13 mouse cellular contexts compared by ENCODE assay signal in the genomic region with DNA sequence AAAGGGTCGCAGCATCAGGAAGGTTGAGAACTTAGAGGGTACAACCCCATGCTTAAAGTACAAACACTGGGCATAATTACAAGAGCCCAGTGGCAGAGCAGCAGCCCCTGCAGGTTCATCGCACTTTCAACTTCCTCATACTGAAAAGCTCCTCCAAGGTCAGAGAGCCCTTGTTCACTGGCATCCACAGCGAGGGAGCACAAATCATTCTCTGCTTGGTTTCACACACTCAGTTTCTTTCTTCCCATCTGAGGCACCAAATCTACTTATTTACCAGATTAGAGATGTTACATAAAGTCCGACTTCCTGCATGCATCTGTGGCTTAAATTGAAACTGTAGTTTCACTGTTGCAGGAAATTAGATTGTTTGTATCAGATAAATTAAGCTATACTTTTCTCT. TPM values are rescaled to one million over a fixed set of nuclear protein-coding genes. Genes with fewer than 3 reads are reported as not detected.
DNase-seq lines count a peak whose midpoint lies in the region; ATAC-seq and TF ChIP-seq lines count a peak whose summit lies in the region.
"Had no signal": no experiment of that assay in that cellular context is flagged by ENCODE, and none has a peak within 500 bp of the region (broad histone marks: within the 10 kb centered on the region; RNA-seq: fewer than 3 reads in every experiment).

No protein-coding gene starts in this region.

- H3K9ac ChIP-seq in stomach, embryonic 16.5 days (ENCODE audit: low read length) = no peak overlapping the region
- H3K9ac ChIP-seq in stomach, postnatal 0 days (ENCODE audit: low read length) = no peak overlapping the region
- H3K9ac ChIP-seq: embryonic facial prominence, embryonic 13.5 days had no signal

- no peak overlapping the region for H3K4me2 ChIP-seq in stomach, embryonic 16.5 days (ENCODE audit: low read depth, low read length)
- no peak overlapping the region for H3K4me2 ChIP-seq in stomach, postnatal 0 days (replicated peaks; ENCODE audit: low read depth)
- H3K4me2 ChIP-seq: embryonic facial prominence, embryonic 13.5 days had no signal

- no peak for TF ChIP-seq CTCF in stomach, postnatal 0 days (IDR thresholded peaks at IDR 0.05; ENCODE audit: low read depth)
- no peak for TF ChIP-seq CTCF in olfactory bulb, adult 2 months (IDR thresholded peaks at IDR 0.05; ENCODE audit: insufficient read depth, low read depth, low read length)

- H3K27me3 ChIP-seq in stomach, embryonic 16.5 days (ENCODE audit: control insufficient read depth, insufficient read depth, low read length) = no peaks in the 10 kb centered on the region
- H3K27me3 ChIP-seq in stomach, postnatal 0 days (ENCODE audit: control insufficient read depth, insufficient read depth, low read length) = no peaks in the 10 kb centered on the region
- H3K27me3 ChIP-seq in midbrain, embryonic 10.5 days (ENCODE audit: low read depth, poor library complexity, severe bottlenecking) = no peaks in the 10 kb centered on the region
- H3K27me3 ChIP-seq: embryonic facial prominence, embryonic 13.5 days had no signal

- no peak for TF ChIP-seq POLR2A in olfactory bulb, adult 2 months (IDR thresholded peaks at IDR 0.05; ENCODE audit: insufficient read depth, low read depth, low read length)

- no peak overlapping the region for H3K4me3 ChIP-seq in stomach, embryonic 16.5 days (replicated peaks; ENCODE audit: low read length)
- no peak overlapping the region for H3K4me3 ChIP-seq in stomach, postnatal 0 days (ENCODE audit: low read depth, low read length)
- H3K4me3 ChIP-seq in olfactory bulb, adult 2 months (ENCODE audit: insufficient read depth, low read depth, low read length) = no peak overlapping the region
- no peak overlapping the region for H3K4me3 ChIP-seq in midbrain, embryonic 10.5 days
- H3K4me3 ChIP-seq: embryonic facial prominence, embryonic 13.5 days had no signal

- no peak for ATAC-seq in stomach, embryonic 16.5 days (ENCODE audit: insufficient read depth, low FRiP score)
- no peak for ATAC-seq in stomach, postnatal 0 days (ENCODE audit: low FRiP score, low TSS enrichment)

- peaks cover 13% of the 10 kb centered on the region; the same call in 1 of the 2 replicates for H3K4me1 ChIP-seq in stomach, embryonic 16.5 days (ENCODE audit: control insufficient read depth, insufficient read depth, low read length)
- no peaks in the 10 kb centered on the region; the same call in 1 of the 2 replicates for H3K4me1 ChIP-seq in stomach, postnatal 0 days (replicated peaks; ENCODE audit: control insufficient read depth, insufficient read depth)
- peaks cover 12% of the 10 kb centered on the region for H3K4me1 ChIP-seq in olfactory bulb, adult 2 months (ENCODE audit: control insufficient read depth, insufficient read depth, low read length)
- H3K4me1 ChIP-seq in midbrain, embryonic 10.5 days = no peaks in the 10 kb centered on the region

- WGBS in stomach, embryonic 16.5 days = 75% methylated on average over 4 of the region's 4 CpGs
- WGBS in stomach, postnatal 0 days = 64% methylated on average over 4 of the region's 4 CpGs
- 36% methylated on average over 4 of the region's 4 CpGs for WGBS in olfactory bulb, adult 2 months
- 88% methylated on average over 4 of the region's 4 CpGs for WGBS in midbrain, embryonic 10.5 days

- TF ChIP-seq EP300 in stomach, postnatal 0 days (optimal IDR thresholded peaks at IDR 0.05) = no peak

- H3K9me3 ChIP-seq in stomach, embryonic 16.5 days (replicated peaks; ENCODE audit: control insufficient read depth, low read length) = no peaks in the 10 kb centered on the region
- no peaks in the 10 kb centered on the region for H3K9me3 ChIP-seq in stomach, postnatal 0 days (ENCODE audit: control insufficient read depth, low read length)
- no peaks in the 10 kb centered on the region for H3K9me3 ChIP-seq in midbrain, embryonic 10.5 days (replicated peaks)
- H3K9me3 ChIP-seq: embryonic facial prominence, embryonic 13.5 days had no signal

- peak; percentile 42 for DNase-seq in adrenal gland, postnatal 14 days
- DNase-seq in adrenal gland, adult 2 months = no peak
- no peak for DNase-seq in stomach, postnatal 0 days (ENCODE audit: low spot score)
- DNase-seq in induced T-regulatory cell, adult 2 months (ENCODE audit: low read depth) = peak; percentile 58
- no peak for DNase-seq in urinary bladder, adult 2 months (ENCODE audit: low spot score)
- no peak for DNase-seq in midbrain, embryonic 10.5 days (ENCODE audit: low spot score)
- DNase-seq: gastrocnemius, postnatal 14 days had no signal

- peak overlapping the region; percentile 38; the same call in 1 of the 2 replicates for H3K27ac ChIP-seq in stomach, embryonic 16.5 days (ENCODE audit: low read length)
- no peak overlapping the region for H3K27ac ChIP-seq in stomach, postnatal 0 days (replicated peaks)
- peak overlapping the region; percentile 40; the same call in 1 of the 2 replicates for H3K27ac ChIP-seq in olfactory bulb, adult 2 months (ENCODE audit: insufficient read depth, low read depth, low read length)
- H3K27ac ChIP-seq in midbrain, embryonic 10.5 days (replicated peaks) = no peak overlapping the region
- H3K27ac ChIP-seq: embryonic facial prominence, embryonic 13.5 days had no signal

- peaks cover 8% of the 10 kb centered on the region; the same call in 1 of the 2 replicates for H3K36me3 ChIP-seq in stomach, embryonic 16.5 days (ENCODE audit: control insufficient read depth, insufficient read depth, low read length)
- peaks cover 8% of the 10 kb centered on the region; the same call in 1 of the 2 replicates for H3K36me3 ChIP-seq in stomach, postnatal 0 days (ENCODE audit: control insufficient read depth, insufficient read depth, low read length)
- H3K36me3 ChIP-seq in midbrain, embryonic 10.5 days = peaks cover 64% of the 10 kb centered on the region

RNA-seq across cellular contexts. Expression of gene Hipk1, which starts 18.5 kb away (rescaled TPM):
- total RNA-seq in adrenal gland, postnatal 14 days (2021) = 149 and 198 TPM in 2 replicates
- 100 to 1,000 TPM; 131 to 139 TPM for total RNA-seq in adrenal gland, adult 2 months (2021)
- polyA plus RNA-seq in adrenal gland, adult 2 months (2012; rRNA removed) = 83.4 and 88.1 TPM in 2 replicates
- polyA plus RNA-seq in stomach, embryonic 16.5 days (2015; fragmentation: Nextera tagmentation; extraction: Ambion mirVana) = 10.9 and 11.3 TPM in 2 replicates
- 6.7 and 7.5 TPM in 2 replicates for polyA plus RNA-seq in stomach, postnatal 0 days (2015; fragmentation: Nextera tagmentation; extraction: Ambion mirVana)
- polyA plus RNA-seq in olfactory bulb, adult 2 months (2012; ENCODE audit: insufficient read depth, insufficient read length, low replicate concordance, missing spikeins) = 438 TPM in 1 of 2 replicates, not detected in the other
- polyA plus RNA-seq in urinary bladder, adult 2 months (2012; rRNA removed) = 31.6 and 44.1 TPM in 2 replicates
- polyA plus RNA-seq in midbrain, embryonic 10.5 days (2016; fragmentation: Nextera tagmentation; extraction: Ambion mirVana) = 9.9 and 10.8 TPM in 2 replicates

RNA-seq across cellular contexts. Expression of gene Gm10964, which starts 33.7 kb away (rescaled TPM):
- not detected in 2 replicates for total RNA-seq in adrenal gland, postnatal 14 days (2021)
- not detected for total RNA-seq in adrenal gland, adult 2 months (2021)
- not detected in 2 replicates for polyA plus RNA-seq in adrenal gland, adult 2 months (2012; rRNA removed)
- polyA plus RNA-seq in stomach, embryonic 16.5 days (2015; fragmentation: Nextera tagmentation; extraction: Ambion mirVana) = not detected in 2 replicates
- not detected in 2 replicates for polyA plus RNA-seq in stomach, postnatal 0 days (2015; fragmentation: Nextera tagmentation; extraction: Ambion mirVana)
- not detected in 2 replicates for polyA plus RNA-seq in olfactory bulb, adult 2 months (2012; ENCODE audit: insufficient read depth, insufficient read length, low replicate concordance, missing spikeins)
- polyA plus RNA-seq in urinary bladder, adult 2 months (2012; rRNA removed) = not detected in 2 replicates
- polyA plus RNA-seq in midbrain, embryonic 10.5 days (2016; fragmentation: Nextera tagmentation; extraction: Ambion mirVana) = not detected in 2 replicates
- total RNA-seq: gastrocnemius, postnatal 14 days had no signal
- polyA plus RNA-seq: embryonic facial prominence, embryonic 13.5 days; liver, embryonic 16.5 days; neural tube, embryonic 11.5 days; stomach, embryonic 14.5 days had no signal

RNA-seq across cellular contexts. Expression of gene Olfml3, which starts 35.0 kb away (rescaled TPM):
- total RNA-seq in adrenal gland, postnatal 14 days (2021) = 12.0 and 12.7 TPM in 2 replicates
- total RNA-seq in adrenal gland, adult 2 months (2021) = 10 to 100 TPM; 20.2 to 21.5 TPM
- 15.9 and 16.0 TPM in 2 replicates for polyA plus RNA-seq in adrenal gland, adult 2 months (2012; rRNA removed)
- 51.8 and 57.3 TPM in 2 replicates for polyA plus RNA-seq in stomach, embryonic 16.5 days (2015; fragmentation: Nextera tagmentation; extraction: Ambion mirVana)
- 18.0 and 19.5 TPM in 2 replicates for polyA plus RNA-seq in stomach, postnatal 0 days (2015; fragmentation: Nextera tagmentation; extraction: Ambion mirVana)
- not detected in 2 replicates for polyA plus RNA-seq in olfactory bulb, adult 2 months (2012; ENCODE audit: insufficient read depth, insufficient read length, low replicate concordance, missing spikeins)
- 23.7 and 36.4 TPM in 2 replicates for polyA plus RNA-seq in urinary bladder, adult 2 months (2012; rRNA removed)
- 9.9 TPM in 2 replicates for polyA plus RNA-seq in midbrain, embryonic 10.5 days (2016; fragmentation: Nextera tagmentation; extraction: Ambion mirVana)

RNA-seq across cellular contexts. Expression of gene Dclre1b, which starts 36.4 kb away (rescaled TPM):
- total RNA-seq in adrenal gland, postnatal 14 days (2021) = 16.6 and 21.9 TPM in 2 replicates
- 10 to 100 TPM; 17.4 to 20.0 TPM for total RNA-seq in adrenal gland, adult 2 months (2021)
- polyA plus RNA-seq in adrenal gland, adult 2 months (2012; rRNA removed) = 13.0 and 17.5 TPM in 2 replicates
- 17.6 and 20.0 TPM in 2 replicates for polyA plus RNA-seq in stomach, embryonic 16.5 days (2015; fragmentation: Nextera tagmentation; extraction: Ambion mirVana)
- polyA plus RNA-seq in stomach, postnatal 0 days (2015; fragmentation: Nextera tagmentation; extraction: Ambion mirVana) = 15.3 and 16.3 TPM in 2 replicates
- not detected in 2 replicates for polyA plus RNA-seq in olfactory bulb, adult 2 months (2012; ENCODE audit: insufficient read depth, insufficient read length, low replicate concordance, missing spikeins)
- 7.5 and 8.1 TPM in 2 replicates for polyA plus RNA-seq in urinary bladder, adult 2 months (2012; rRNA removed)
- 34.8 and 40.8 TPM in 2 replicates for polyA plus RNA-seq in midbrain, embryonic 10.5 days (2016; fragmentation: Nextera tagmentation; extraction: Ambion mirVana)

RNA-seq across cellular contexts. Expression of gene Ap4b1, which starts 36.5 kb away (rescaled TPM):
- 17.2 and 29.1 TPM in 2 replicates for total RNA-seq in adrenal gland, postnatal 14 days (2021)
- 10 to 100 TPM; 13.7 to 23.7 TPM for total RNA-seq in adrenal gland, adult 2 months (2021)
- 6.7 and 7.2 TPM in 2 replicates for polyA plus RNA-seq in adrenal gland, adult 2 months (2012; rRNA removed)
- 20.1 and 22.0 TPM in 2 replicates for polyA plus RNA-seq in stomach, embryonic 16.5 days (2015; fragmentation: Nextera tagmentation; extraction: Ambion mirVana)
- 12.2 TPM in 2 replicates for polyA plus RNA-seq in stomach, postnatal 0 days (2015; fragmentation: Nextera tagmentation; extraction: Ambion mirVana)
- not detected in 2 replicates for polyA plus RNA-seq in olfactory bulb, adult 2 months (2012; ENCODE audit: insufficient read depth, insufficient read length, low replicate concordance, missing spikeins)
- polyA plus RNA-seq in urinary bladder, adult 2 months (2012; rRNA removed) = 20.5 and 22.3 TPM in 2 replicates
- 21.1 and 23.3 TPM in 2 replicates for polyA plus RNA-seq in midbrain, embryonic 10.5 days (2016; fragmentation: Nextera tagmentation; extraction: Ambion mirVana)

Comparison
In these comparisons a context has a peak if more than half of its experiments do, and no peak if none do; other contexts are left out.
1. DNase-seq: peak in adrenal gland, postnatal 14 days (single experiment) and induced T-regulatory cell, adult 2 months (single experiment); none in adrenal gland, adult 2 months (single experiment), stomach, postnatal 0 days (single experiment), urinary bladder, adult 2 months (single experiment) and midbrain, embryonic 10.5 days (single experiment).
2. H3K27ac ChIP-seq: peak in stomach, embryonic 16.5 days (single experiment) and olfactory bulb, adult 2 months (single experiment); none in stomach, postnatal 0 days (single experiment) and midbrain, embryonic 10.5 days (single experiment).